Mouse (Mus musculus): ENCODE results near the gene Rnf40. TPM values are rescaled to one million over a fixed set of nuclear protein-coding genes. Genes with fewer than 3 reads are reported as not detected.
"Not testable (repeated sequence)": the region's sequence is repeated elsewhere in the genome, so short reads cannot be mapped to it uniquely, and the experiment has no call there.

Gene Rnf40
- polyA plus RNA-seq, 1 experiment from 2014 or later, result 12.4 TPM

- no peak overlapping the region for H3K27ac ChIP-seq (ENCODE audit: low read depth)
- no peak overlapping the region for H3K4me2 ChIP-seq (ENCODE audit: low read depth, low read length)
- H3K27me3 ChIP-seq (ENCODE audit: insufficient read depth, low read length), result peaks cover 10% of the 10 kb centered on the region; the same call in 1 of the 2 replicates
- no peak for ATAC-seq
- H3K4me3 ChIP-seq (ENCODE audit: low read depth, low read length), result no peak overlapping the region
- H3K36me3 ChIP-seq (replicated peaks; ENCODE audit: insufficient read depth, low read length), result no peaks in the 10 kb centered on the region
- no peaks in the 10 kb centered on the region for H3K9me3 ChIP-seq (ENCODE audit: low read length)
- no peaks in the 10 kb centered on the region for H3K4me1 ChIP-seq (ENCODE audit: insufficient read depth)
- TF ChIP-seq CTCF (IDR thresholded peaks at IDR 0.05; ENCODE audit: low read depth), result no peak
- 33% methylated on average over 4 of the region's 4 CpGs for whole genome bisulfite sequencing (ENCODE audit: insufficient replicate concordance)
- no peak overlapping the region for H3K9ac ChIP-seq (replicated peaks)
- no peak for DNase-seq
These were observed 52.7 kb downstream of the Rnf40 start for GRCm38 (mm10) chr7:127641260-127641659.

- WGBS (ENCODE audit: insufficient replicate concordance), result 62% methylated on average over 4 of the region's 4 CpGs
- no peak overlapping the region for H3K9ac ChIP-seq (replicated peaks)
- no peak overlapping the region for H3K4me3 ChIP-seq (ENCODE audit: low read depth, low read length)
- H3K27ac ChIP-seq (ENCODE audit: low read depth), result no peak overlapping the region
- H3K9me3 ChIP-seq (ENCODE audit: low read length), result no peaks in the 10 kb centered on the region
- no peak for DNase-seq
- TF ChIP-seq CTCF (IDR thresholded peaks at IDR 0.05; ENCODE audit: low read depth) (no peak), EP300 (IDR thresholded peaks at IDR 0.05; ENCODE audit: low read depth) (no peak)
- ATAC-seq, result no peak
- H3K4me1 ChIP-seq (ENCODE audit: insufficient read depth), result no peaks in the 10 kb centered on the region
- 0 out of 2 replicates have a peak, but pooled peaks cover 3% of the 10 kb centered on the region for H3K27me3 ChIP-seq (ENCODE audit: insufficient read depth, low read length)
- no peaks in the 10 kb centered on the region for H3K36me3 ChIP-seq (replicated peaks; ENCODE audit: insufficient read depth, low read length)
- no peak overlapping the region for H3K4me2 ChIP-seq (ENCODE audit: low read depth, low read length)
These were observed 53.7 kb downstream of the Rnf40 start for GRCm38 (mm10) chr7:127642254-127642653.

- Histone ChIP-seq H3K9me3 (ENCODE audit: low read length) (no peaks in the 10 kb centered on the region), H3K36me3 (replicated peaks; ENCODE audit: insufficient read depth, low read length) (no peaks in the 10 kb centered on the region), H3K4me3 (ENCODE audit: low read depth, low read length) (no peak overlapping the region), H3K4me1 (ENCODE audit: insufficient read depth) (no peaks in the 10 kb centered on the region), H3K4me2 (ENCODE audit: low read depth, low read length) (no peak overlapping the region), H3K27ac (ENCODE audit: low read depth) (no peak overlapping the region), H3K9ac (replicated peaks) (no peak overlapping the region), H3K27me3 (ENCODE audit: insufficient read depth, low read length) (no peaks in the 10 kb centered on the region)
- ATAC-seq (no peak), DNase-seq (no peak)
- 79% methylated on average over 4 of the region's 4 CpGs for WGBS (ENCODE audit: insufficient replicate concordance)
- TF ChIP-seq CTCF (IDR thresholded peaks at IDR 0.05; ENCODE audit: low read depth) (no peak), EP300 (IDR thresholded peaks at IDR 0.05; ENCODE audit: low read depth) (no peak)
These were observed 57.8 kb downstream of the Rnf40 start for GRCm38 (mm10) chr7:127646363-127646762.

- H3K9ac ChIP-seq (replicated peaks); DNase-seq; H3K4me3 ChIP-seq (ENCODE audit: low read depth, low read length); H3K9me3 ChIP-seq (ENCODE audit: low read length); H3K27me3 ChIP-seq (ENCODE audit: insufficient read depth, low read length); H3K36me3 ChIP-seq (replicated peaks; ENCODE audit: insufficient read depth, low read length); H3K4me2 ChIP-seq (ENCODE audit: low read depth, low read length); H3K27ac ChIP-seq (ENCODE audit: low read depth); H3K4me1 ChIP-seq (ENCODE audit: insufficient read depth); ATAC-seq: not testable (repeated sequence)
- WGBS (ENCODE audit: insufficient replicate concordance), result 86% methylated on average over 7 of the region's 7 CpGs
These were observed 59.0 kb downstream of the Rnf40 start for GRCm38 (mm10) chr7:127647576-127647975.

GRCm38 (mm10) chr7:127648516-127649201 is 60.1 kb downstream of the Rnf40 start:
- Histone ChIP-seq H3K9ac (replicated peaks) (no peak overlapping the region), H3K4me2 (ENCODE audit: low read depth, low read length) (no peak overlapping the region), H3K4me1 (ENCODE audit: insufficient read depth) (no peaks in the 10 kb centered on the region), H3K27ac (ENCODE audit: low read depth) (no peak overlapping the region), H3K4me3 (ENCODE audit: low read depth, low read length) (no peak overlapping the region), H3K27me3 (ENCODE audit: insufficient read depth, low read length) (no peaks in the 10 kb centered on the region), H3K36me3 (replicated peaks; ENCODE audit: insufficient read depth, low read length) (no peaks in the 10 kb centered on the region), H3K9me3 (ENCODE audit: low read length) (no peaks in the 10 kb centered on the region)
- DNase-seq (no peak), ATAC-seq (no peak)
- TF ChIP-seq EP300 (IDR thresholded peaks at IDR 0.05; ENCODE audit: low read depth) (no peak), CTCF (IDR thresholded peaks at IDR 0.05; ENCODE audit: low read depth) (no peak)
- WGBS (ENCODE audit: insufficient replicate concordance), result 63% methylated on average over 4 of the region's 4 CpGs

- H3K36me3 ChIP-seq (replicated peaks; ENCODE audit: insufficient read depth, low read length), result no peaks in the 10 kb centered on the region
- WGBS (ENCODE audit: insufficient replicate concordance), result 79% methylated on average over 6 of the region's 6 CpGs
- no peak overlapping the region for H3K4me3 ChIP-seq (ENCODE audit: low read depth, low read length)
- TF ChIP-seq EP300 (IDR thresholded peaks at IDR 0.05; ENCODE audit: low read depth), result no peak
- no peak for TF ChIP-seq CTCF (IDR thresholded peaks at IDR 0.05; ENCODE audit: low read depth)
- ATAC-seq (no peak), DNase-seq (no peak)
- H3K4me2 ChIP-seq (ENCODE audit: low read depth, low read length), result no peak overlapping the region
- no peak overlapping the region for H3K27ac ChIP-seq (ENCODE audit: low read depth)
- H3K4me1 ChIP-seq (ENCODE audit: insufficient read depth), result no peaks in the 10 kb centered on the region
- H3K9ac ChIP-seq (replicated peaks), result no peak overlapping the region
- no peaks in the 10 kb centered on the region for H3K9me3 ChIP-seq (ENCODE audit: low read length)
- H3K27me3 ChIP-seq (ENCODE audit: insufficient read depth, low read length), result no peaks in the 10 kb centered on the region
These were observed 60.6 kb downstream of the Rnf40 start for GRCm38 (mm10) chr7:127649206-127649605.

GRCm38 (mm10) chr7:127651624-127652023 is 63.1 kb downstream of the Rnf40 start:
- ATAC-seq, result no peak

More at GRCm38 (mm10) chr7:127651624-127652023, 63.1 kb downstream of the Rnf40 start:
- WGBS (ENCODE audit: insufficient replicate concordance), result 66% methylated on average over 2 of the region's 3 CpGs
- Histone ChIP-seq H3K36me3 (replicated peaks; ENCODE audit: insufficient read depth, low read length) (no peaks in the 10 kb centered on the region), H3K27ac (ENCODE audit: low read depth) (no peak overlapping the region), H3K9ac (replicated peaks) (no peak overlapping the region), H3K4me2 (ENCODE audit: low read depth, low read length) (no peak overlapping the region), H3K27me3 (ENCODE audit: insufficient read depth, low read length) (no peaks in the 10 kb centered on the region), H3K9me3 (ENCODE audit: low read length) (no peaks in the 10 kb centered on the region), H3K4me3 (ENCODE audit: low read depth, low read length) (no peak overlapping the region), H3K4me1 (ENCODE audit: insufficient read depth) (no peaks in the 10 kb centered on the region)
- TF ChIP-seq CTCF (IDR thresholded peaks at IDR 0.05; ENCODE audit: low read depth), result no peak
- TF ChIP-seq EP300 (IDR thresholded peaks at IDR 0.05; ENCODE audit: low read depth), result no peak
- DNase-seq, result no peak

Data from liver, postnatal 0 days (tissue).